Mouse (Mus musculus): Measurements from ENCODE around the gene Trim27. TPM values are rescaled to one million over a fixed set of nuclear protein-coding genes. Genes with fewer than 3 reads are reported as not detected.

The Trim27 gene
- total and polyA plus RNA-seq, 3 experiments = 134 to 198 (median 146) TPM

GRCm38 (mm10) chr13:21172241-21173027, 6.8 kb upstream of the Trim27 start:
- H3K9ac ChIP-seq (ENCODE audit: insufficient read depth, low read depth) = no peak overlapping the region
- in situ Hi-C loops (cut with MboI; ENCODE audit: low pct_ligation_motif_present, low pct_unique_long_range_greater_than_20kb, low sequenced_read_pairs) = loop anchor here (10.0 to 25.0 kb wide), 4 partner anchors 235 to 1060 kb away; no protein-coding TSS in a partner anchor

GRCm38 (mm10) chr13:21173072-21173471, 6.2 kb upstream of the Trim27 start:
- Histone ChIP-seq H3K4me3 (replicated peaks in 1 of 3; ENCODE audit: low read depth in 2 of 3, low read length in 2 of 3, poor library complexity in 1 of 3) (peak overlapping the region; percentile 55 to 64 (median 64)), H3K9me3 (replicated peaks; ENCODE audit: low read length) (no peaks in the 10 kb centered on the region), H3K27ac (ENCODE audit: insufficient read depth, low read depth) (no peak overlapping the region), H3K36me3 (replicated peaks in 1 of 2; ENCODE audit: control insufficient read depth in 1 of 2, insufficient read depth in 1 of 2, low read length in 1 of 2) (no peaks in the 10 kb centered on the region), H3K4me2 (ENCODE audit: insufficient read depth, low read depth, poor library complexity, severe bottlenecking) (peak overlapping the region; percentile 59), H3K79me2 (replicated peaks; ENCODE audit: control insufficient read depth, extremely low read depth, insufficient read depth, poor library complexity, severe bottlenecking) (no peaks in the 10 kb centered on the region), H3K9ac (ENCODE audit: insufficient read depth, low read depth) (0 out of 2 replicates have a peak overlapping the region, but pooled peaks have one; percentile 10), H3K4me1 (ENCODE audit: control insufficient read depth in 1 of 2, insufficient read depth in 2 of 2) (peaks cover 4 to 25% of the 10 kb centered on the region in 2 experiments), H3K27me3 (replicated peaks) (peaks cover 3% of the 10 kb centered on the region)
- DNase-seq (ENCODE audit: extremely low read depth) = peak; percentile 44
- dilution Hi-C loops (cut with MboI; ENCODE audit: extremely low pct_ligation_motif_present, extremely low pct_unique_long_range_greater_than_20kb, low sequenced_read_pairs) = no loop called here
- in situ Hi-C loops (cut with MboI; ENCODE audit: low pct_ligation_motif_present, low pct_unique_long_range_greater_than_20kb, low sequenced_read_pairs) = loop anchor here (10.0 to 25.0 kb wide), 4 partner anchors 236 to 1061 kb away; no protein-coding TSS in a partner anchor
- TF ChIP-seq MYC (IDR thresholded peaks at IDR 0.05; ENCODE audit: low read depth, low read length) = peak; percentile 50; the same call in 1 of the 2 replicates
- TF ChIP-seq GABPA (IDR thresholded peaks at IDR 0.05; ENCODE audit: insufficient replicate concordance, low read depth, low read length) = no peak
- TF ChIP-seq TCF12 (IDR thresholded peaks at IDR 0.05; ENCODE audit: low read depth, low read length) = no peak
- TF ChIP-seq MAFK (IDR thresholded peaks at IDR 0.05; ENCODE audit: insufficient replicate concordance, low read length) = no peak
- TF ChIP-seq MAX (IDR thresholded peaks at IDR 0.05; ENCODE audit: low read length) = no peak
- no peak for TF ChIP-seq NELFE (IDR thresholded peaks at IDR 0.05; ENCODE audit: low read depth, low read length)
- no peak; the same call in 1 of the 2 replicates for TF ChIP-seq SIN3A (IDR thresholded peaks at IDR 0.05; ENCODE audit: low read length)
- TF ChIP-seq RCOR1 (conservative IDR thresholded peaks at IDR 0.05; ENCODE audit: low read depth, low read length) = 0 out of 2 replicates have a peak, but pooled peaks have one; percentile 59
- no peak for TF ChIP-seq TBP (conservative IDR thresholded peaks at IDR 0.05; ENCODE audit: low read depth, low read length)
- TF ChIP-seq CHD2 (IDR thresholded peaks at IDR 0.05; ENCODE audit: low read length) = no peak
- TF ChIP-seq ETS1 (conservative IDR thresholded peaks at IDR 0.05; ENCODE audit: low read depth, low read length) = no peak
- TF ChIP-seq HCFC1 (IDR thresholded peaks at IDR 0.05; ENCODE audit: low read depth, low read length) = 0 out of 2 replicates have a peak, but pooled peaks have one; percentile 13
- no peak for TF ChIP-seq NRF1 (IDR thresholded peaks at IDR 0.05; ENCODE audit: low read depth, low read length)
- TF ChIP-seq ZC3H11A (IDR thresholded peaks at IDR 0.05; ENCODE audit: low read depth, low read length) = no peak
- TF ChIP-seq CHD1 (IDR thresholded peaks at IDR 0.05; ENCODE audit: low read depth, low read length) = 0 out of 2 replicates have a peak, but pooled peaks have one; percentile 48
- TF ChIP-seq CTCF (conservative IDR thresholded peaks at IDR 0.05 in 1 of 2, IDR thresholded peaks at IDR 0.05 in 1 of 2; ENCODE audit: low read depth in 2 of 2, low read length in 2 of 2) = no peak
- TF ChIP-seq POLR2A (IDR thresholded peaks at IDR 0.05; ENCODE audit: low read depth, low read length) = no peak
- no peak for TF ChIP-seq RAD21 (IDR thresholded peaks at IDR 0.05; ENCODE audit: low read depth, low read length)
- TF ChIP-seq KAT2A (IDR thresholded peaks at IDR 0.05; ENCODE audit: insufficient replicate concordance, low read length) = no peak
- TF ChIP-seq ELF1 (IDR thresholded peaks at IDR 0.05; ENCODE audit: low read depth, low read length) = no peak
- TF ChIP-seq SMC3 (IDR thresholded peaks at IDR 0.05; ENCODE audit: low read depth, low read length) = no peak
- TF ChIP-seq ZKSCAN1 (IDR thresholded peaks at IDR 0.05; ENCODE audit: borderline replicate concordance, low read depth, low read length) = no peak
- no peak for TF ChIP-seq MAZ (IDR thresholded peaks at IDR 0.05; ENCODE audit: low read depth, low read length)

More at GRCm38 (mm10) chr13:21172241-21173027, 6.8 kb upstream of the Trim27 start:
- TF ChIP-seq EP300 (IDR thresholded peaks at IDR 0.05; ENCODE audit: low read length) = no peak
- peak; percentile 68 for TF ChIP-seq NRF1 (IDR thresholded peaks at IDR 0.05; ENCODE audit: low read depth, low read length)
- peak; percentile 86; the same call in 1 of the 2 replicates for TF ChIP-seq E2F4 (IDR thresholded peaks at IDR 0.05; ENCODE audit: insufficient replicate concordance, low read depth, low read length)
- no peak for TF ChIP-seq MEF2A (IDR thresholded peaks at IDR 0.05; ENCODE audit: borderline replicate concordance, low read depth, low read length)
- TF ChIP-seq TBP (conservative IDR thresholded peaks at IDR 0.05; ENCODE audit: low read depth, low read length) = peak; percentile 100
- no peak for TF ChIP-seq ZKSCAN1 (IDR thresholded peaks at IDR 0.05; ENCODE audit: borderline replicate concordance, low read depth, low read length)
- TF ChIP-seq GABPA (IDR thresholded peaks at IDR 0.05; ENCODE audit: insufficient replicate concordance, low read depth, low read length) = no peak
- TF ChIP-seq ZNF384 (IDR thresholded peaks at IDR 0.05; ENCODE audit: low read depth, low read length) = peak; percentile 89
- TF ChIP-seq MAX (IDR thresholded peaks at IDR 0.05; ENCODE audit: low read length) = no peak
- TF ChIP-seq MYC (IDR thresholded peaks at IDR 0.05; ENCODE audit: low read depth, low read length) = no peak
- no peak; the same call in 1 of the 2 replicates for TF ChIP-seq HCFC1 (IDR thresholded peaks at IDR 0.05; ENCODE audit: low read depth, low read length)
- no peak for TF ChIP-seq ZMIZ1 (IDR thresholded peaks at IDR 0.05; ENCODE audit: low read depth, low read length)
- peak; percentile 95 for TF ChIP-seq ELF1 (IDR thresholded peaks at IDR 0.05; ENCODE audit: low read depth, low read length)
- no peak for TF ChIP-seq POLR2AphosphoS2 (IDR thresholded peaks at IDR 0.05; ENCODE audit: low read depth, low read length)
- no peak for TF ChIP-seq NELFE (IDR thresholded peaks at IDR 0.05; ENCODE audit: low read depth, low read length)
- TF ChIP-seq BHLHE40 (IDR thresholded peaks at IDR 0.05; ENCODE audit: low read depth, low read length) = no peak
- TF ChIP-seq KAT2A (IDR thresholded peaks at IDR 0.05; ENCODE audit: insufficient replicate concordance, low read length) = peak; percentile 74; the same call in 1 of the 2 replicates
- TF ChIP-seq MAFK (IDR thresholded peaks at IDR 0.05; ENCODE audit: insufficient replicate concordance, low read length) = peak; percentile 96
- TF ChIP-seq SMC3 (IDR thresholded peaks at IDR 0.05; ENCODE audit: low read depth, low read length) = no peak
- Histone ChIP-seq H3K36me3 (replicated peaks in 1 of 2; ENCODE audit: control insufficient read depth in 1 of 2, insufficient read depth in 1 of 2, low read length in 1 of 2) (no peaks in the 10 kb centered on the region), H3K4me3 (replicated peaks in 1 of 3; ENCODE audit: low read depth in 2 of 3, low read length in 2 of 3, poor library complexity in 1 of 3) (peak overlapping the region; percentile 59 to 64 (median 64)), H3K27ac (ENCODE audit: insufficient read depth, low read depth) (no peak overlapping the region), H3K79me2 (replicated peaks; ENCODE audit: control insufficient read depth, extremely low read depth, insufficient read depth, poor library complexity, severe bottlenecking) (no peaks in the 10 kb centered on the region), H3K9me3 (replicated peaks; ENCODE audit: low read length) (no peaks in the 10 kb centered on the region), H3K27me3 (replicated peaks) (peaks cover under 1% of the 10 kb centered on the region), H3K4me2 (ENCODE audit: insufficient read depth, low read depth, poor library complexity, severe bottlenecking) (peak overlapping the region; percentile 85; the same call in 1 of the 2 replicates), H3K4me1 (ENCODE audit: control insufficient read depth in 1 of 2, insufficient read depth in 2 of 2) (peaks cover 4 to 25% of the 10 kb centered on the region in 2 experiments; a peak in 3 of 4 replicates)
- peak; percentile 95 for DNase-seq (ENCODE audit: extremely low read depth)
- dilution Hi-C loops (cut with MboI; ENCODE audit: extremely low pct_ligation_motif_present, extremely low pct_unique_long_range_greater_than_20kb, low sequenced_read_pairs) = no loop called here

All from CH12.LX (cell line).